Mouse (Mus musculus) megakaryocyte, adult 5-6 weeks (primary cell): ENCODE data around the gene Sept3. TPM values are rescaled to one million over a fixed set of nuclear protein-coding genes. Genes with fewer than 3 reads are reported as not detected.

Experiments
- ATAC-seq: 2 replicates; pipeline ENCODE4 v1.8.0; 2016; ENCODE audit warnings: mild to moderate bottlenecking, inconsistent platforms; ENCODE audit not compliant: poor library complexity, severe bottlenecking
- total RNA-seq, 2 experiments: library from RNA; stranded (forward) in 1 of 2; stranded (reverse) in 1 of 2; fragments of 153-499, 151-499 nt in 1 of 2; fragments of 221-1000, 200-1000 nt in 1 of 2; gene quantifications; 2 replicates each; pipeline versions ENCODE4 v1.2.3 to v1.2.4; 2015 to 2017

The Sept3 gene
- total RNA-seq, 2 experiments from 2014 or later, result not detected

DNA sequence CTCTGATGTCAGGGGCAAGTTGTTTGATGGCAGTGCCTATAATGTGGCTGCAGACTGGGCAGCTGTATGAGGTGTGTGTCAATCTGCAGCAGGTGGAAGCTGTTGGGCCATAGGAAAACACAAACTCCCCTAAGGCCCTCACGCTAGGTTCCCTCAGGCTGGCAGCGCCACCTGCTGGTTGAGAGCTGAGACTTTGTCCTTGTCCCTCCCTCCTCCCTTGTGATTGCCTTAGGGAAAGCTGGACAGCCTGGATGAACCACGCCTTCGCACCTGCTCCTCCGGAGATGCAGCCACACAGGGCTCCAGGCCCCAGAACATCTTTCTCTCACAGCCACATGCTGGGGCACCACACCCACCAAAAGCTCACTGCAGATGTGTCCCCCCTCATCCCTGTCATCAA lies 3.5 kb upstream of the Sept3 start:
- ATAC-seq, result peak; percentile 60; the same call in 1 of the 2 replicates

DNA sequence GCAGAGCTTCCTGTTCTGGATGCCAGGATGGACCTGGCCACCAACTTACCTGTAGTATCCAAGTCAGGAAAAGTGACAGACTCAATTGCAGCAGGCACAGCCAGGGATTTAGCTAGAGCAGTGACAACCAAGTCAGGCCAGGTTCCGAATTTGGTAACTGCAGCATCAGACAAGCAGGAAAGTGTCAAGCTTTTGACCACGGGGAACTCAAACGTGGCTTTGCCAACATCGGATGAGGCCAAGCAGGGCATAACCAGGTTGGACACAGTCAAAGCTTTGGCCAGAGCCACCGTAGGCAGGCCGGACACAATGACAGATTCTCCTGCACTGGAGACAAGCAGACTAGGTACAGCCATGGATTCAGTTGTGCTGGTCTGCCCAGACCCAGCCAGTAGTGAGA lies 2.4 kb upstream of the Sept3 start:
- no peak for ATAC-seq

GRCm38 (mm10) chr15:82274927-82275901 lies 521 bp downstream of the Sept3 start:
- ATAC-seq, result no peak

DNA sequence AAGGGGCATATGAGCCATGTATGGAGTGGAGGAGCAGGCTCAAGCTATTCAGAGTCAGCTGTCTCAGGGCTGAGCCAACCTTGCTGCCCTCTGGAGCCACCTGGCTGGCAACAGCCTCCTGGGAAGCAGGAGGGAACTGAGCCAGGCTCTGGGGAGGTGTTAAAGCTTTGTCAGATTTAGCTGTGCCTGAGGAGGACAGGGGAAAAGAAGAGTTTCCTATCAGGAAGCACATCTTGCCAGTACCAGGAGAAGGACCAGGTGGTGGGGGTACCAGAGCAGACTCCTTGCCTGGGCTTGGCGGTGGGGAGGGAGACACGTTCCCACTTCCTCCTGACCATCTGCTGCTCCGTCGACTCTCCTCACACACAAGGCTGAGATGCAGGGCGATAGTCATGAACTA lies 2.9 kb downstream of the Sept3 start:
- ATAC-seq, result no peak

DNA sequence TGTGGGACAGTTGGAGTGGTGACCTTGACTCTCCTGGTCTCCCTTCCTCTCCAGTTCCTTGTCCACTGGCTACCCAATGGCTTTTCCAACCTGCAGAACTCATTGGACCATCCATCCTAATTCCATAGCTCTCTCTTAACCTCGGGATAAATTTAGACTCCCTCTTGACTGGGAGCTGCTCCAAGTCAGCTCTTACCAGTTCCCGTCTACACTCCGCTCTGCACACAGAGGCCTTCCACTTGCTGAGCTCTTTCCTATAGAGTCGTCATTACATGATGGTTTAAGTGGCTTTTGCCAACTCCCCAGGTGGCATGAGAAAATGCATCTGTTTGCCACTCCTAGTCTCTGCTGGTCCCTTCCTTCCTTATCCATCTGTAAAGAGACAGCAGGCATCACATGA lies 5.9 kb downstream of the Sept3 start:
- no peak for ATAC-seq

GRCm38 (mm10) chr15:82286157-82286556 lies 11.5 kb downstream of the Sept3 start:
- no peak for ATAC-seq

GRCm38 (mm10) chr15:82290252-82290651 lies 15.6 kb downstream of the Sept3 start:
- ATAC-seq, result no peak

- no peak for ATAC-seq
These were observed 18.2 kb downstream of the Sept3 start for GRCm38 (mm10) chr15:82292851-82293250.

GRCm38 (mm10) chr15:82293271-82293711 lies 18.6 kb downstream of the Sept3 start:
- ATAC-seq, result no peak

GRCm38 (mm10) chr15:82294059-82294458 lies 19.4 kb downstream of the Sept3 start:
- ATAC-seq, result no peak

DNA sequence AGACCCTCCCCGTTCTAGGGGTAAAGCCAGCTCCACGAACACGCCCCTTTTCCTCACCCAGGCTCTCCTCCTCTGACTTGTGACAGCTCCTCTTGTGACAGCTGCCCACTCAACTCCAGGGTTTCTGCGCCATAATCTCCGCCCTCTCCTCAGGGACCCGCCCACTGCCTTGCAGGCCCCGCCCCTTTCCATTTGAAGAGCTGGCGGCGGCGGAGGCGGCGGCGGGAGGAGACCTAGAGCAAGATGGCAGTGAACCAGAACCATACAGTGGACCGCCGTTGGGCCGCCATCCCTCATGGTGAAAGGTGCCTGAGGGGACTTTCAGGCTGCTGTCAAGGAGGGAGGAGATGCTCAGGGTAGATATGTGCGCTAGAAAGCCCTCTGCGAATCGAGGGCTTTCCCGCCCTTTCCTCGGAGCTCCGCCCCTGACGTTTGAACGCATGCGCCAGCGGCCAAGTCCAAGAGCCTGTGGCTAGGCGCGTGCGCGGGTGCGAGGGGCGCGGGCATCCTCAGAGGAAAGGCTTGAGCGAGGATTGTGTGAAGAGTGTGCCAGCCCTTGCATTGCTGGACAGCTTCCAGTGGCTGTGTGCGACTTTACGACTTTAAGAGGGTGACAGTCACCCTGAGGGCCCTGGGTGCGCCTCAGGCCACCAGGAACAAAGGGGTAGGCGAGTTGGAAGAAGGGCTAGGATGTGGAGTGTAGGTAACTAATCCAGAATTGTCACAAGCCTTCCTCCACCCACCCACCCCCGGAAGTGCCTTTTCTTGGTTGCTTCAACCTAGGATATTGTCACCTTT lies 24.3 kb downstream of the Sept3 start, which contains the start of gene Wbp2nl:
TSS of gene Wbp2nl (plus strand) at position 191 of the 798 bp plus-strand sequence.
- ATAC-seq, result no peak

DNA sequence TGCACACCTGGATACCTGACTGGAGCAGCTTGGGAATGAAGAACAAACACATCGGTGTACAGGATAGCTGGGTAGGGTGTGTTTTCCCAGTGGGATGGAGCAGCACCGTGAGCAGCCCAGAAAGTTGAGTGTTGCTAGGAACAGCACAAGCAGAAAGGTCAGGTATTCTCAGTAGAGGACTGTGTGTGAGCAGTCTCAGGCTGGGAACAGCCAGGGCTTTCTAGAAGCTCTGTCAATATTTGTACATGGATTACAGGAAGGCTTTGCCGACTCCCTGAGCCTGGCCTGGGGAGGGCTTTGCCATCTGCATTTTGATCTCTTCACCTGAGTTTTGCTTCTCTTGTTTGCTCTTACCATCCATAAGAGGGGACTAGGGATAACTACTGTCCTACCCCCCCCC lies 32.4 kb downstream of the Sept3 start:
- no peak for ATAC-seq

DNA sequence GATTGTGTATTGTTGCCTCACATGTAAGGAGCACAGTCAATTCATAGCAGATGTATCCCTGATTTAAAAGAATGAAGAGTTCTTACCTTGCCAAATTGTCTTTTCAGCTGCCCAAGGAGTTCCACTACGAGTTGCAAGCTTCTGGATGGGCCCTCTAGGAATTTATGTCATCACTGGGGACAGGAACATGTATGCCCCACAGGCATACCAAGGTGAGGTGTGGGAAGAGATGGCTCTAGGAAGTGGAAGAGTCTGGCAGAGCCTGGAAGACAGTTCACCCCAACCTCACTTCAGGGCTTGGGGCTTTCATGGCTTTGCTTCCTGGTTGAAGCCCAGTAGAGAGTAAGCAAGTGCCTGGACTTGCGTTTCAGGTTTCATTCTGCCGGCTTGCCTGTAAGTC lies 33.7 kb downstream of the Sept3 start:
- no peak for ATAC-seq

DNA sequence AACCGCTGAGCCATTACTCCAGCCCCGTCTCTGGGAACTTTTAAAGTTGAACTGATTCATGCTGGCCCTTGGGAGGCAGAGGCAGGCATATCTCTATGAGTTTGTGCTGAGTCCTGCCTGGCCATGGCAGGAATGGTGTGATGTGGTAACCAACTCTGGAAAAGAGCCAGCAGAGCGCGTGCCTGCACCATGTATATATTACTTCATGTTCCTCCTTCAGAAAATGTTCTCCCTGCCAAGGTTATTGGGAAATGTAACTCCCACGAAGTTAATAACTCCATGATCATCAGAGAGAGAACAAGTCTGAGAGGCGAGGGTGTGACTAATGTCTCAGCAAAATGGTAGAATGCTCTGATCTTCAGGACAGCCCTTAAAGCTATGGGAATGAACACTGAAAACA lies 43.1 kb downstream of the Sept3 start:
- no peak for ATAC-seq

DNA sequence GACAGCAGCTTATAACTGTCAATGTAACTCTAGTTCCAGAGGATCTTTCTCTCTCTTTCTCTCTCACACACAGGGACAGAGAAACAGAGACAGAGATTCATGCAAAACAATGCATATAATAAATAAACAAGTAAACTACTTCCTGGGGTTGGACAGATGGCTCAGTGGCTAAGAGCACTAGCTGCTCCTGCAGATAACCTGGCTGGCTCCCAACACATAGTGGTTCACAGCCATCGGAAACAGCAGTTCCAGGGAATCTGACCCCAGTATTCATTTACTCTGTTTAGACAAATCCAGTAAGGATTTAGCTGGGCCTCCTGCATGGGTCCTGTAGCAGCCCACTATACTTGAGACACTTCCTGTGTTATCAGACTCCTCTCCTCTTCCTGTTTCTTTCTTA lies 44.9 kb downstream of the Sept3 start:
- ATAC-seq, result peak; percentile 60

- no peak for ATAC-seq
These were observed 47.5 kb downstream of the Sept3 start for GRCm38 (mm10) chr15:82322195-82322594.

DNA sequence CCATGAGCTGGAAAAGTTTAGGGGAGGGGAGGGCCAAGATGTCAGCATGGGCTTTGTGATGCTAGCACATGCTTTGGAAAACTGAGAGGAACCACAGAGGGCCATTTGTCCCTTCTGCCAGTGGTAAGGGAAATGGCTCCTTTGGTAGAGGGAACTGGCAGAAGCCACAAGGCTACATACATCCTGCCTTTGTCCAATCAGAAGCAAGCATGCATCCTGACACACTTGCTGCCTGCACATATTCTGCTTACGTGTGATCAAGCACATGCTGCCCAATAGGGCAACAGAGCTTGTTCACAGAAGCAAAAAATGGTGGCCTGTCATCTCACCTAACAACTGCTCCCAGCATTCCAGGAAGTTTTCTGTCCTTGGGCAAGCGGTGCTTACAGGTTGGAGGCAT lies 50.7 kb downstream of the Sept3 start:
- peak; percentile 73 for ATAC-seq

GRCm38 (mm10) chr15:82335194-82335593 lies 60.5 kb downstream of the Sept3 start:
- no peak for ATAC-seq

GRCm38 (mm10) chr15:82336629-82337028 lies 61.9 kb downstream of the Sept3 start:
- ATAC-seq, result no peak

DNA sequence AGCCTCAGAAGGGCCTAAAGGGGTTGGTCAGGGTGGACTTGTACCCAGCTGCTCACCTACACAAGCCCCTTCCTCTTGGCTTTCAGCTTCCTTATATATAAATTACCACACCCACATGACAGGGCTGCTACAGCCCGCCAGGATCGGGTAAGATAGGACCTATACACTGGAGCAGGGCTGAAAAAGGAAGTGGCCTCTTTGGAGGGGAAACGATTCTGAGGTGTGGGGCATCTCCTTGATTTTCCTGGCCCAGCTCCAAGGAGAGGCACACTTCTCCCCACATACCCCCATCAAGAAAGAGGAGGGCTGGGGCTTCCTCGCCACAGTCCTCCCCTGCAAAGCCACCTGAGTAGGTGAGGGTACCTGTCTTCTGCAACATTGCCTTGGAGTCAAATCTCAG lies 63.2 kb downstream of the Sept3 start:
- ATAC-seq, result peak; percentile 42

DNA sequence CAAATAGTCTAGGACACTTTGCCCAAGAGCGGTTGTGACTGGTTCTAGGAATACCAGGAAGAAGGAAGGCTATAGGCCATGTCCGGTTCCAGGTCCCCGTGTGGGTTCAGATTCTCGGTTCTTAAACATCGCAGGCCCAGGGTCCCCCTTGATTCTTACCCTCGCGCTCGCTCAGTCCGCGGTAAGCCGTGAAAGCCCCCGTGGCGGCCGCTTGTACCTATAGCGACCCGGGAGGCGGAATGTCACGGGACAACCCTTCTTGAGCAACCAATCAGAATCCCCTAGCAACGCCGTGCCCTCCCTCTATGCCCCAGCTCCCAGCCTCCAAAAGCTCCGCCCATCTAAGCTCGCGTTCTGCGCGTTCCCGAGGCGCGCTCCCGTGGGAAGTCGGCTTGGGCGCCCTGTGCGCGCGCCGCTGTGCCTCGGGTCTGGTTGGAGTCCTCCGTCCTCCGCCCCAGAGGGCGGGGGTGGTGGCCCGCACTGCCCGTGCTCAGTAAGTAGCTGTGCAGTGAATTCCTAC lies 64.0 kb downstream of the Sept3 start, which contains the start of the genes Naga, Pheta2 and Smdt1:
TSS of gene Naga (minus strand) at position 333 of the 520 bp plus-strand sequence.
TSS of gene Pheta2 (plus strand) at position 350 of the 520 bp plus-strand sequence.
TSS of gene Smdt1 (plus strand) at position 367 of the 520 bp plus-strand sequence.
- ATAC-seq, result peak; percentile 77
